Mouse (Mus musculus) lung, embryonic 14.5 days (tissue): ENCODE measurements around the gene Ercc8. TPM values are rescaled to one million over a fixed set of nuclear protein-coding genes. Genes with fewer than 3 reads are reported as not detected.
A peak's percentile ranks its signal among the peaks of the same experiment; 100 is the strongest.

Experiments
- ATAC-seq: fragments of 200-750 bp; cut with Nextera tagmentation; 2 replicates; pipeline ENCODE4 v1.8.0; 2017; ENCODE audit warnings: mild to moderate bottlenecking, moderate TSS enrichment, moderate library complexity; ENCODE audit not compliant: insufficient read depth
- DNase-seq: peaks from one replicate; pipeline ENCODE4 v3.0.0-alpha.2; 2015
- H3K27ac ChIP-seq: fragments of 300-500 bp; sonication (generic); 2 replicates; pipeline ENCODE4 v1.5.1; 2014; ENCODE audit warnings: low read depth, mild to moderate bottlenecking, moderate library complexity
- H3K27me3 ChIP-seq: fragments of 300-500 bp; sonication (generic); 2 replicates; pipeline ENCODE4 v1.6.1; 2014; ENCODE audit warnings: low read length, control low read depth; ENCODE audit not compliant: insufficient read depth
- H3K36me3 ChIP-seq: fragments of 300-500 bp; sonication (generic); 2 replicates; pipeline ENCODE4 v1.6.1; 2014; ENCODE audit warnings: control low read depth; ENCODE audit not compliant: insufficient read depth
- H3K4me1 ChIP-seq: fragments of 300-500 bp; sonication (generic); 2 replicates; pipeline ENCODE4 v1.6.1; 2014; ENCODE audit warnings: antibody characterized with exemption, control low read depth; ENCODE audit not compliant: insufficient read depth
- H3K4me2 ChIP-seq: fragments of 300-500 bp; sonication (generic); 2 replicates; pipeline ENCODE4 v1.6.1; 2014; ENCODE audit warnings: mild to moderate bottlenecking
- H3K4me3 ChIP-seq: fragments of 300-500 bp; sonication (generic); 2 replicates; pipeline ENCODE4 v1.5.1; 2014; ENCODE audit warnings: low read depth, low read length
- H3K9ac ChIP-seq: fragments of 300-500 bp; sonication (generic); 2 replicates; pipeline ENCODE4 v1.6.1; 2014
- H3K9me3 ChIP-seq: fragments of 300-500 bp; sonication (generic); 2 replicates; pipeline ENCODE4 v1.6.1; 2016; ENCODE audit warnings: low read depth, low read length, control low read depth
- CTCF ChIP-seq: IDR thresholded peaks from 2 replicates; pipeline ENCODE4 v1.5.1; 2016; ENCODE audit warnings: antibody characterized with exemption, low read depth
- WGBS: fragments of 180-500 bp; shearing (Covaris S2); extraction: QIAGEN DNeasy Blood & Tissue Kit; methylation state at CpG from one replicate; pipeline ENCODE4 v1.1.7; 2014; 5-methylcytosine and 5-hydroxymethylcytosine counted together
- polyA plus RNA-seq: library from polyadenylated mRNA; unstranded; fragments of >200 nt; fragmentation: Nextera tagmentation; extraction: Ambion mirVana; gene quantifications from 2 replicates; pipeline ENCODE4 v1.2.1, GENCODE M21; 2014

Ercc8 gene
- 21.3 and 23.7 TPM in 2 replicates for polyA plus RNA-seq

DNA sequence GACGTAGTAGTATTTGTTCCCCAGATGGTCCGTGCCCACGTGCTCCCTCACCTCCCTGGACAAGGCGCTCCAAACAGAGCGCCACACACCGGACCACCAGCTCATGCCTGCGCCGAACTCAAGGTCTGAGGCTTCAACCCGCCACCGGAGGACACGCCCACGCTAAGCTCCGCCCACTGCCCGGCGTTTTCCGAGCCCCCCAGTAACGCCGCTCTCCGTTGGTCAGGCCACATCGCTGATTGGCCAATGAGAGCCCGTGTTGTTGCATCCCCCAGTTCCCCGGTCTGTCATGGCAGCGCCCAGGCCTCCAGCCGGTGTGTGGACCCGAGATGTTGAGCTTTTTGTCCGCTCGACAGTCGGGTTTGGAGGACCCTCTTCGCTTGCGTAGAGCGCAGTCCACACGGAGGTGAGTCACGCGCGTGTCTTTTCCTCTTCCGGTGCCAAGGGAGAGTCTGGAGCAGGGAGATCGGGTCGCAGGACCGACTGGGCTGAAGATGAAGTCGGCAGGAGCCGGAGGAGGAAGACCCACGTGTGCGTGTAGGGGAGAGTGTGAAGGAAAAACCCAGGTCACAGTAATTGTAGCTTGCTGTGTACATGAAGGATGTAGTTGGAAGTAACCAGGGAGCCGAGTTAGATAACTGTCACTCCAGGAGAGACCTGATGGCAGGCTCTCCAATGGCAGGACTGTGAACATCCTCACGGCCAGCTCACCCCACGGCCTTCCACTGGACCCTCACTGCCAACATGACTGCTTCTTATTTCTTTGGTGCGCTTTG is at the start of gene Ercc8, which contains the start of gene Ndufaf2:
Ercc8 (plus strand) TSS at position 267 of the 776 bp plus-strand sequence.
Ndufaf2 (minus strand) TSS at position 159 of the 776 bp plus-strand sequence.
- Histone ChIP-seq H3K27me3 (no peaks in the 10 kb centered on the region), H3K4me1 (peaks cover 4% of the 10 kb centered on the region; the same call in 1 of the 2 replicates), H3K4me2 (peak within 1 kb of the TSS; percentile 88), H3K27ac (no peak within 1 kb of the TSS), H3K9ac (peak within 1 kb of the TSS; percentile 67), H3K36me3 (peaks cover 3% of the 10 kb centered on the region; the same call in 1 of the 2 replicates), H3K9me3 (no peaks in the 10 kb centered on the region), H3K4me3 (peak within 1 kb of the TSS; percentile 78)
- 0 out of 2 replicates have a peak, but pooled peaks have one; percentile 9 for TF ChIP-seq CTCF
- under 1% methylated on average over 47 of the region's 47 CpGs for WGBS
- peak; percentile 99 for ATAC-seq
- peak; percentile 99 for DNase-seq

DNA sequence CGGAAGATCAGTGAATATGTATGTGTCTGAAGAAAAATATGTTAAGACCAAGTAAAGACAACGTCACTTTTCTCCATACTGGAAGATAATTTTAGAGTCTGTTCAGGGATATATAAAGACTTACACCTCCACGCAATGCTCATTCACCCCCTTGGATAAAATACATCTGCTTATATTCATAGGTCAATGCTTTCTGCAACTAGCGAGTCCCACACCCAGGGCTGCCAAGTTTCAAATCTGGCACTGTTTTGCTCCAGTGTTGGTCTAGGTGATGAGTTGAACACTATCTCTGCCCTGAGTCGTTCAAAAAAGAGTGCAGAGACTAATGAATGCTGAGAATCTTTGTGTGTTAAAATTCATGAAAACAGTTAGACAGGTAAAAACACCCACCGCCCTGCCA is 47.6 kb upstream of the Ercc8 start:
- H3K9ac ChIP-seq, result no peak overlapping the region
- no peak overlapping the region for H3K27ac ChIP-seq
- no peaks in the 10 kb centered on the region for H3K4me1 ChIP-seq
- ATAC-seq (no peak), DNase-seq (no peak)
- no peaks in the 10 kb centered on the region for H3K36me3 ChIP-seq
- 82% methylated on average over 6 of the region's 6 CpGs for WGBS
- TF ChIP-seq CTCF, result no peak
- H3K27me3 ChIP-seq, result no peaks in the 10 kb centered on the region
- H3K9me3 ChIP-seq, result no peaks in the 10 kb centered on the region
- H3K4me2 ChIP-seq, result no peak overlapping the region
- H3K4me3 ChIP-seq, result no peak overlapping the region

DNA sequence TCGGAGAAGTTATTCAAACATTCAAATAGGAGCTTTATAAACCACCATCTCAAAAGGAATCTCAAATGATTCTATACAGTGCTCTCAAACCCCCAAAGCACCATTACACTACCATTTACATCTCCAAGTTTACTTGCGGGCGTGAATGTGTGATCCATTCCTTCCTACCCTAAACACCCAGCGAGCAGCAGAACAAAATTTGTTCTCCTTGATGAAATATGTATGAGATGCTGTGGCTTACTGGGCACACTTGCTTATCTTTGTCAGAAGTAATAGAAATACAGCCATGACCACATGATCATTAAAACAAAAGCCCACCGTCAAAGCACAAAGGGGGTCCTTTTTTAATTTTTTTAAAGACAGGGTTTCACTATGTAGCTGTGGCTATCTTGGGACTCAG is 45.0 kb upstream of the Ercc8 start:
- Histone ChIP-seq H3K9ac (no peak overlapping the region), H3K36me3 (no peaks in the 10 kb centered on the region), H3K4me2 (no peak overlapping the region), H3K4me1 (no peaks in the 10 kb centered on the region), H3K4me3 (no peak overlapping the region), H3K27ac (no peak overlapping the region), H3K27me3 (no peaks in the 10 kb centered on the region), H3K9me3 (no peaks in the 10 kb centered on the region)
- 88% methylated on average over 5 of the region's 5 CpGs for WGBS
- TF ChIP-seq CTCF, result no peak
- DNase-seq (no peak), ATAC-seq (no peak)

DNA sequence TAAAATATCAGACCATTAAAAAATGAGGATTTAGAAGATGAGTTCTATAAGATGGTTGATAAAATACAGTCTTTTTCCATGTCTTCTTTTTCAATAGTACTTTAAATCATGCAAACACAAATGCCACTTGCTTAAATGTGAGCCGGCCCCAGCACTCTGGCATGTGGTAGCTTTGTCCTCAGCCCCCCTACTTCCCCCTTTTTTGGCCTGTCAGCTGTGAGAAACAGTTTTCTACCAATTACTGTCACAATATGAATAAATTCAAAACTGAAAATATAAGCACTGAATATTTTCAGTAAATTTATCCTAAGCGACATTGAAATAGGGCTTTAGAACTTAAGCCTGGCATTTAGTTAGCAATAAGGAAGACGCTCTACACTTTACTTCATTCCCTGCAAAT is 44.3 kb upstream of the Ercc8 start:
- ATAC-seq (no peak), DNase-seq (no peak)
- H3K4me3 ChIP-seq, result no peak overlapping the region
- no peaks in the 10 kb centered on the region for H3K4me1 ChIP-seq
- no peak overlapping the region for H3K4me2 ChIP-seq
- no peak for TF ChIP-seq CTCF
- H3K9me3 ChIP-seq, result no peaks in the 10 kb centered on the region
- H3K27me3 ChIP-seq, result no peaks in the 10 kb centered on the region
- 58% methylated on average over 3 of the region's 3 CpGs for WGBS
- no peaks in the 10 kb centered on the region for H3K36me3 ChIP-seq
- H3K27ac ChIP-seq, result no peak overlapping the region
- no peak overlapping the region for H3K9ac ChIP-seq

DNA sequence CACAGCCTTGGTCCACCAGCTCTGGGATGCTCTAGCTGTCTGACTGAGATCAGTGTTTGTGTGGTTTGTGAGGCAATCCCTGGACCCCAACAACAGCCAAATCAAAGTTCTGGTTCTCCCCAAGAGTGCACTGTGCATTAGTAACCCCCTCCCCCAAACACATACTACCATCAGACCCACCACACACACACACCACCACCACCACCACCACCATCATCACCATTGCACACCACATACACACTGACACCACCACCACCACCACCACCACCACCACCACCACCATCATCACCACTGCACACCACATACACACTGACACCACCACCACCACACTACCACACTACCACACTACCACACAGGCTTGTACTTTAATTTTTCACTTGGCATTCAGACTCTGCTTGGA is 40.9 kb upstream of the Ercc8 start:
- Histone ChIP-seq H3K27me3 (no peaks in the 10 kb centered on the region), H3K9ac (no peak overlapping the region), H3K27ac (no peak overlapping the region), H3K4me2 (no peak overlapping the region), H3K4me3 (no peak overlapping the region), H3K9me3 (no peaks in the 10 kb centered on the region), H3K4me1 (no peaks in the 10 kb centered on the region), H3K36me3 (no peaks in the 10 kb centered on the region)
- DNase-seq (no peak), ATAC-seq (no peak)
- TF ChIP-seq CTCF, result no peak

DNA sequence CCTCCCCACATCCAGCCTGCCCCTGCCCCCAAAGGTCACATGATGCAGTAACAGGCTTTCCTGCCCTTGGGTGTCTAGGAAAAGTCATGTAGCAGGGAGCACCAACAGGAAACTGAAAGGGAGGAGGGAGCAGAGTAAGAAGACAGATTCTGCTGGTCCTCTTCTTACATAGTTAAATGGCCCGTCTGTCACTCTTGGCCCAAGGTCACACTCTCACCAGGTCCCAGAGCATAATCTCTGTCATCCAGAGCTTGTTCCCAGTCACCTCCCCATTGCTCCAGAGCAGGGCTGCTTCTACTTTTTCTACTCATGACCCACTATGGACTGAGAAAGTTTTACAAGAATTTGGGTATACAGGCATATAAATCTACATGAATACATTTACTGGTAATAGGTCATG is 40.3 kb upstream of the Ercc8 start:
- no peak for TF ChIP-seq CTCF
- H3K27ac ChIP-seq, result no peak overlapping the region

DNA sequence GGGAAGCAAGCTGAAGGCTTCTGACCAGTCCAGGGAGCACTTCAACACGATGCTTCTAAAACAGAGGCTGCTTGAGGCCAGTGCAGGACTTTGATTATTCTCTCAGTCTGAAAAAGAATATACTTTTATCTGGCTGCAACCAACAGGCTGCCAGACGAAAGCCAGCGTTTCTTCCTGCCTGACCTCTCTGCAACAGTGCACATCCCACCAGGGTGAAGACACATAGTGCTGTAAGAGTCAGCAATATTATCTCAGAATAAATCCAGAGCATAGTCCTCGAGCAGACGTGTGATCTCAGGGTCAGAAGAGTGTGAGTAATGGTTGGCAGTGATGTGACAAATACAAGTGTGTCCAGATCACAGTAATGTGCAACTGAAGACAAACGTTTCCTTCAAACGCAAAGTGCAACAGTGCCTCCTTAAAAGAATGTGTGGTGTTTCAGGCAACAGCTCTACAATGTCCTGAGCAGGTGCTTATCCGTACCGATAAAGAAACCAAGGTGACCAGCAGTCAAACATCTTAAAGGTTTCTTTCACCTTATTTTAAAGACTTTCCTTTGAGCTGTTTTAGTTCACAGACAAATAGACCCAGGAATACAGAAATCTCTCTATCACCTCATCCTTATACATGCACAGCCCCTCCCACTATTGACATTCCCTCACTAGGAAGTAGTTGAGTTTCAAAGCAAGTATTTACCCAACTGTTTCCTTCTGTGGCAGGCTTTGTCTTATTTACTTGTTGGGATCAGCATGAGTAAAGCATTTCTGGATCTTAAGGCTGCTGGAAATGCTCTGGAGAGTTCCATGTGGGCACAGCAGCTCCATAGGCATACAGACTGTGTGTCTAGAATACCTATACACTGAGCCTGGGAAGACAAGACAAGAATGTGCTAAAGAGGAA is 38.9 kb upstream of the Ercc8 start:
- ATAC-seq, result no peak
- 48% methylated on average over 9 of the region's 9 CpGs for WGBS
- H3K27me3 ChIP-seq, result no peaks in the 10 kb centered on the region
- H3K36me3 ChIP-seq, result no peaks in the 10 kb centered on the region
- H3K4me3 ChIP-seq, result no peak overlapping the region
- DNase-seq, result no peak
- no peak overlapping the region for H3K27ac ChIP-seq
- H3K9me3 ChIP-seq, result no peaks in the 10 kb centered on the region
- H3K4me2 ChIP-seq, result no peak overlapping the region
- H3K4me1 ChIP-seq, result no peaks in the 10 kb centered on the region
- no peak for TF ChIP-seq CTCF
- no peak overlapping the region for H3K9ac ChIP-seq

More for the DNA sequence above, 40.3 kb upstream of the Ercc8 start:
- H3K4me1 ChIP-seq, result no peaks in the 10 kb centered on the region
- 71% methylated on average over 1 of the region's 1 CpGs for WGBS
- no peak overlapping the region for H3K9ac ChIP-seq
- H3K4me2 ChIP-seq, result no peak overlapping the region
- no peaks in the 10 kb centered on the region for H3K9me3 ChIP-seq
- DNase-seq, result no peak
- H3K27me3 ChIP-seq, result no peaks in the 10 kb centered on the region
- H3K36me3 ChIP-seq, result no peaks in the 10 kb centered on the region
- H3K4me3 ChIP-seq, result no peak overlapping the region
- no peak for ATAC-seq
